Mouse (Mus musculus) megakaryocyte, embryonic 14.5 days (primary cell): ENCODE measurements around the gene Tmprss3.

Experiments
- FLI1 ChIP-seq: IDR thresholded peaks from 2 replicates; pipeline ENCODE4 v1.6.1; 2012; ENCODE audit warnings: low read length, inconsistent platforms, mixed read lengths
- GATA1 ChIP-seq: IDR thresholded peaks from 3 replicates; pipeline ENCODE4 v1.6.1; 2012; ENCODE audit warnings: mixed read lengths, low read length, inconsistent platforms, borderline replicate concordance

- TF ChIP-seq GATA1 (no peak), FLI1 (no peak)
Observed at GRCm38 (mm10) chr17:31195207-31195606, 3.6 kb downstream of the Tmprss3 start.
